Mouse (Mus musculus): Measurements from ENCODE around the gene Maml2. TPM values are rescaled to one million over a fixed set of nuclear protein-coding genes. Genes with fewer than 3 reads are reported as not detected.

Maml2 gene
- total RNA-seq, 1 experiment: 1.9 TPM

DNA sequence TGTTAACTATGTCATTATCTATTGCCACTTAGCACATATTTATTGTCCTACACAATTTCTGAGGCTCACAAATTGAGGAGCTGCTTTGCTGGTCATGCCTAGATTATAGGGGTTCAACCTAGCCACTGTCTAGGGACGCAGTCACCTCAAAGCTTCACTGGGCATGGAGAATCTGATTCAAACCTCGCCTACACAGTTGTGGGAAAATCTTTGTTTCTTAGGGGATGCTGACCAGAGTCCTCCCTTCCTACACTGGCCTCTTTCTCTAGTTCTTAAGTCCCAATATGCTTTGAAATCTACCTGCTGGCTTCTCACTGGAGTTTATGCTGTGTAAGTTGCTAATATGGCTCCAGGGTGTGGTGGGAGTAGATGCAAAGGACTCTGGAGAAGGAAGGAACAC lies 21.8 kb downstream of the Maml2 start:
- TF ChIP-seq CHD2 (IDR thresholded peaks at IDR 0.05; ENCODE audit: low read depth, low read length) (no peak), ZNF384 (IDR thresholded peaks at IDR 0.05; ENCODE audit: low read depth, low read length) (no peak), MAFK (IDR thresholded peaks at IDR 0.05; ENCODE audit: insufficient read depth, low read depth, low read length) (no peak), ZC3H11A (IDR thresholded peaks at IDR 0.05; ENCODE audit: borderline replicate concordance, low read depth, low read length) (no peak)
- in situ Hi-C loops (cut with MboI; ENCODE audit: low sequenced_read_pairs in 2 of 2, unreplicated experiment in 2 of 2): no loop called here
- Histone ChIP-seq H3K36me3 (ENCODE audit: control insufficient read depth, insufficient read depth, low read length, poor library complexity, severe bottlenecking) (no peaks in the 10 kb centered on the region), H3K4me3 (ENCODE audit: insufficient read depth in 1 of 2, low read depth in 1 of 2, low read length in 2 of 2, poor library complexity in 1 of 2, severe bottlenecking in 1 of 2) (no peak overlapping the region), H3K9me3 (ENCODE audit: control insufficient read depth, insufficient read depth, low read depth, low read length) (no peaks in the 10 kb centered on the region), H3K4me1 (ENCODE audit: control insufficient read depth in 2 of 2, insufficient read depth in 2 of 2, low read length in 2 of 2, poor library complexity in 1 of 2) (no peaks in the 10 kb centered on the region; a peak in 1 of 4 replicates), H3K9ac (ENCODE audit: insufficient read depth, low read depth, low read length, poor library complexity, severe bottlenecking) (no peak overlapping the region), H3K27ac (ENCODE audit: insufficient read depth, low read depth, low read length, poor library complexity, severe bottlenecking) (no peak overlapping the region)
- DNase-seq (ENCODE audit: low read depth, low spot score): no peak

GRCm38 (mm10) chr9:13320800-13321364 lies 23.1 kb downstream of the Maml2 start:
- no peak for DNase-seq (ENCODE audit: low read depth, low spot score)
- H3K36me3 ChIP-seq (ENCODE audit: control insufficient read depth, insufficient read depth, low read length, poor library complexity, severe bottlenecking): no peaks in the 10 kb centered on the region
- in situ Hi-C loops (cut with MboI; ENCODE audit: low sequenced_read_pairs in 2 of 2, unreplicated experiment in 2 of 2): no loop called here
- H3K9ac ChIP-seq (ENCODE audit: insufficient read depth, low read depth, low read length, poor library complexity, severe bottlenecking): no peak overlapping the region
- no peak for TF ChIP-seq MAFK (IDR thresholded peaks at IDR 0.05; ENCODE audit: insufficient read depth, low read depth, low read length)
- TF ChIP-seq CHD2 (IDR thresholded peaks at IDR 0.05; ENCODE audit: low read depth, low read length): no peak
- no peak for TF ChIP-seq ZC3H11A (IDR thresholded peaks at IDR 0.05; ENCODE audit: borderline replicate concordance, low read depth, low read length)
- no peak for TF ChIP-seq HCFC1 (IDR thresholded peaks at IDR 0.05; ENCODE audit: borderline replicate concordance, insufficient read depth, low read length)
- TF ChIP-seq ZNF384 (IDR thresholded peaks at IDR 0.05; ENCODE audit: low read depth, low read length): no peak
- H3K4me3 ChIP-seq (ENCODE audit: insufficient read depth in 1 of 2, low read depth in 1 of 2, low read length in 2 of 2, poor library complexity in 1 of 2, severe bottlenecking in 1 of 2): no peak overlapping the region
- no peaks in the 10 kb centered on the region for H3K9me3 ChIP-seq (ENCODE audit: control insufficient read depth, insufficient read depth, low read depth, low read length)
- H3K4me1 ChIP-seq (ENCODE audit: control insufficient read depth in 2 of 2, insufficient read depth in 2 of 2, low read length in 2 of 2, poor library complexity in 1 of 2): no peaks in the 10 kb centered on the region; a peak in 1 of 4 replicates
- no peak overlapping the region for H3K27ac ChIP-seq (ENCODE audit: insufficient read depth, low read depth, low read length, poor library complexity, severe bottlenecking)

- no peak overlapping the region for H3K4me3 ChIP-seq (ENCODE audit: insufficient read depth in 1 of 2, low read depth in 1 of 2, low read length in 2 of 2, poor library complexity in 1 of 2, severe bottlenecking in 1 of 2)
- no peak overlapping the region for H3K9ac ChIP-seq (ENCODE audit: insufficient read depth, low read depth, low read length, poor library complexity, severe bottlenecking)
- TF ChIP-seq CHD2 (IDR thresholded peaks at IDR 0.05; ENCODE audit: low read depth, low read length) (no peak), MAFK (IDR thresholded peaks at IDR 0.05; ENCODE audit: insufficient read depth, low read depth, low read length) (no peak), ZC3H11A (IDR thresholded peaks at IDR 0.05; ENCODE audit: borderline replicate concordance, low read depth, low read length) (no peak), ZNF384 (IDR thresholded peaks at IDR 0.05; ENCODE audit: low read depth, low read length) (no peak), HCFC1 (IDR thresholded peaks at IDR 0.05; ENCODE audit: borderline replicate concordance, insufficient read depth, low read length) (no peak)
- H3K9me3 ChIP-seq (ENCODE audit: control insufficient read depth, insufficient read depth, low read depth, low read length): no peaks in the 10 kb centered on the region
- no peak for DNase-seq (ENCODE audit: low read depth, low spot score)
- no peaks in the 10 kb centered on the region for H3K36me3 ChIP-seq (ENCODE audit: control insufficient read depth, insufficient read depth, low read length, poor library complexity, severe bottlenecking)
- H3K27ac ChIP-seq (ENCODE audit: insufficient read depth, low read depth, low read length, poor library complexity, severe bottlenecking): no peak overlapping the region
- no peaks in the 10 kb centered on the region; a peak in 1 of 4 replicates for H3K4me1 ChIP-seq (ENCODE audit: control insufficient read depth in 2 of 2, insufficient read depth in 2 of 2, low read length in 2 of 2, poor library complexity in 1 of 2)
- in situ Hi-C loops (cut with MboI; ENCODE audit: low sequenced_read_pairs in 2 of 2, unreplicated experiment in 2 of 2): no loop called here
These were observed 25.3 kb downstream of the Maml2 start for GRCm38 (mm10) chr9:13323074-13323473.

DNA sequence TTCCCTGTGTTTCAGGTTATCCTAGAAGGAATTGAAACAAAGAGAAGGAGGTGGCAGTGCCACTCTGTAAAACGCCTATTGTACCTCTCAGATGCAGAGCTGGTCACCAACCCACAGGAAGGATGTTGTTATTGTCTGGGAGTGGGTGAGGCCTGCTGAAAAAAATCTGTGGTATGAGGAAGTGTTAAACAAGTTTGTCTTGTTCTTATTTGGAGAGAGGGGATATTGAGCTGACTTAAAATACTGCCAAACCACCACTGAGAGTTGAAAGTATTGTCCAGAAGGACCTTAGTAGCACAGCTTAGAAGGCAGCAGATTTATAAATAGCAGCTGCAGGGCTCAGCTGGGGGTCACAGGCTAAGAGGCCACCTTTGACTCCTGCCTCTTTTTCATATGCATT lies 25.9 kb downstream of the Maml2 start:
- no peak for DNase-seq (ENCODE audit: low read depth, low spot score)
- in situ Hi-C loops (cut with MboI; ENCODE audit: low sequenced_read_pairs in 2 of 2, unreplicated experiment in 2 of 2): no loop called here

More for the DNA sequence above, 25.9 kb downstream of the Maml2 start:
- no peaks in the 10 kb centered on the region; a peak in 1 of 4 replicates for H3K4me1 ChIP-seq (ENCODE audit: control insufficient read depth in 2 of 2, insufficient read depth in 2 of 2, low read length in 2 of 2, poor library complexity in 1 of 2)
- no peak overlapping the region for H3K27ac ChIP-seq (ENCODE audit: insufficient read depth, low read depth, low read length, poor library complexity, severe bottlenecking)
- no peak overlapping the region for H3K4me3 ChIP-seq (ENCODE audit: insufficient read depth in 1 of 2, low read depth in 1 of 2, low read length in 2 of 2, poor library complexity in 1 of 2, severe bottlenecking in 1 of 2)
- no peaks in the 10 kb centered on the region for H3K36me3 ChIP-seq (ENCODE audit: control insufficient read depth, insufficient read depth, low read length, poor library complexity, severe bottlenecking)
- TF ChIP-seq MAFK (IDR thresholded peaks at IDR 0.05; ENCODE audit: insufficient read depth, low read depth, low read length) (no peak), HCFC1 (IDR thresholded peaks at IDR 0.05; ENCODE audit: borderline replicate concordance, insufficient read depth, low read length) (no peak), CHD2 (IDR thresholded peaks at IDR 0.05; ENCODE audit: low read depth, low read length) (no peak), ZNF384 (IDR thresholded peaks at IDR 0.05; ENCODE audit: low read depth, low read length) (no peak), ZC3H11A (IDR thresholded peaks at IDR 0.05; ENCODE audit: borderline replicate concordance, low read depth, low read length) (no peak)
- H3K9ac ChIP-seq (ENCODE audit: insufficient read depth, low read depth, low read length, poor library complexity, severe bottlenecking): no peak overlapping the region
- no peaks in the 10 kb centered on the region for H3K9me3 ChIP-seq (ENCODE audit: control insufficient read depth, insufficient read depth, low read depth, low read length)
